ENCODE assay signal across 8 mouse cellular contexts in the genomic region with DNA sequence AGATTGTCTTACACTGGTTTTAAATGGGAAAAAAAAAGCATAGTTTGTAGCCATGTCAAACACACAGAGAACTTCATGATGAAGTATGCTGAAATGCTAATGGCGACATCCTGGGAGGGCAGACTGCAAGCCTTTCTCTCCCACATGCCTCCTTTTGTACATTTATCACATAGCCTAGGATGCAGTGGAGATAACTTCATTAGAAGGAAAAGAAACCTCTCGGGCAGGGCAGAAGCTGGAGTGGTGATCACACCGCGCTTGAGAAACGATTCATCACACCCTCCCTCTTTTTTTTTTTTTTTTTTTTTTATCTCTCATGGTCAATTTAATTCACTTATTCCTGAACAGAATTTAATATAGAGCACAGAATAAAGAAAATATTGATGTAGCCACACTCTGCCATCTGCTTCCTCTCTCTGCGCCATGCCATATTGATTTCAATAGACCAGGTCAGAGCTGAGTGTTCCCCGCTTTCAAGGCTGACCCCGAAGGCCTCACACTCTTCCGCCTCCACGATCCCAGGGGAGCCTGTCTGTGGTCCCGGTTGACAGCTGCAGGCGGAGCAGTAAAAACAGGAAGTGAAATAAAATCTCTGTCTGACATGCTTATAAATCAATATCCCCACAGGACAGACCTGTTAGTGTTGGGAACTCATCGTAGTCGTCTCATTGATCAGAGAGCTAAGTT. TPM values are rescaled to one million over a fixed set of nuclear protein-coding genes. Genes with fewer than 3 reads are reported as not detected.
DNase-seq lines count a peak whose midpoint lies in the region; ATAC-seq and TF ChIP-seq lines count a peak whose summit lies in the region.

No protein-coding gene starts in this region.

- no peak for TF ChIP-seq POLR2A in cerebellum, adult 2 months (IDR thresholded peaks at IDR 0.05; ENCODE audit: borderline replicate concordance, insufficient read depth, low read length)

- H3K9ac ChIP-seq in midbrain, embryonic 11.5 days (ENCODE audit: low read length), result no peak overlapping the region
- H3K9ac ChIP-seq in midbrain, postnatal 0 days (replicated peaks; ENCODE audit: low read length, poor library complexity, severe bottlenecking), result no peak overlapping the region
- no peak overlapping the region for H3K9ac ChIP-seq in hindbrain, embryonic 12.5 days
- H3K9ac ChIP-seq in forebrain, embryonic 14.5 days (ENCODE audit: low read length), result no peak overlapping the region

- ATAC-seq in midbrain, embryonic 11.5 days (ENCODE audit: low FRiP score), result peak; percentile 74
- ATAC-seq in midbrain, postnatal 0 days (ENCODE audit: low FRiP score), result no peak
- ATAC-seq in hindbrain, embryonic 12.5 days (ENCODE audit: low FRiP score), result peak; percentile 78
- no peak for ATAC-seq in forebrain, embryonic 14.5 days

- H3K27me3 ChIP-seq in midbrain, embryonic 11.5 days (ENCODE audit: control insufficient read depth, insufficient read depth, low read length), result no peaks in the 10 kb centered on the region
- H3K27me3 ChIP-seq in midbrain, postnatal 0 days (ENCODE audit: insufficient read depth, low read length), result no peaks in the 10 kb centered on the region
- no peaks in the 10 kb centered on the region for H3K27me3 ChIP-seq in hindbrain, embryonic 12.5 days
- no peaks in the 10 kb centered on the region for H3K27me3 ChIP-seq in forebrain, embryonic 14.5 days (replicated peaks; ENCODE audit: control insufficient read depth, insufficient read depth, low read length)
- no peaks in the 10 kb centered on the region for H3K27me3 ChIP-seq in cerebellum, adult 2 months (ENCODE audit: control insufficient read depth, insufficient read depth, low read length)

- no peak for TF ChIP-seq CTCF in midbrain, postnatal 0 days (IDR thresholded peaks at IDR 0.05)
- TF ChIP-seq CTCF in cerebellum, adult 2 months (IDR thresholded peaks at IDR 0.05; ENCODE audit: borderline replicate concordance, insufficient read depth, low read depth, low read length), result no peak

- no peaks in the 10 kb centered on the region for H3K4me1 ChIP-seq in midbrain, embryonic 11.5 days (ENCODE audit: control insufficient read depth, insufficient read depth, low read length)
- H3K4me1 ChIP-seq in midbrain, postnatal 0 days (ENCODE audit: insufficient read depth, low read length), result no peaks in the 10 kb centered on the region
- H3K4me1 ChIP-seq in hindbrain, embryonic 12.5 days, result no peaks in the 10 kb centered on the region
- H3K4me1 ChIP-seq in forebrain, embryonic 14.5 days (ENCODE audit: control insufficient read depth, insufficient read depth, low read length), result no peaks in the 10 kb centered on the region
- H3K4me1 ChIP-seq in cerebellum, adult 2 months (ENCODE audit: control insufficient read depth, insufficient read depth, low read length), result no peaks in the 10 kb centered on the region

- no peaks in the 10 kb centered on the region for H3K36me3 ChIP-seq in midbrain, embryonic 11.5 days (ENCODE audit: control insufficient read depth, insufficient read depth, low read length)
- H3K36me3 ChIP-seq in midbrain, postnatal 0 days (ENCODE audit: insufficient read depth, low read length), result no peaks in the 10 kb centered on the region
- no peaks in the 10 kb centered on the region for H3K36me3 ChIP-seq in hindbrain, embryonic 12.5 days
- no peaks in the 10 kb centered on the region for H3K36me3 ChIP-seq in forebrain, embryonic 14.5 days (ENCODE audit: control insufficient read depth, insufficient read depth, low read length)

- WGBS in midbrain, embryonic 11.5 days, result 69% methylated on average over 14 of the region's 14 CpGs
- WGBS in midbrain, postnatal 0 days, result 57% methylated on average over 14 of the region's 14 CpGs
- WGBS in hindbrain, embryonic 12.5 days, result 28% methylated on average over 14 of the region's 14 CpGs
- 81% methylated on average over 14 of the region's 14 CpGs for WGBS in forebrain, embryonic 14.5 days
- WGBS in cerebellum, adult 2 months, result 36% methylated on average over 14 of the region's 14 CpGs

- H3K27ac ChIP-seq in midbrain, embryonic 11.5 days (ENCODE audit: low read depth, low read length), result no peak overlapping the region
- H3K27ac ChIP-seq in midbrain, postnatal 0 days (ENCODE audit: low read depth, low read length), result no peak overlapping the region
- no peak overlapping the region for H3K27ac ChIP-seq in hindbrain, embryonic 12.5 days
- H3K27ac ChIP-seq in forebrain, embryonic 14.5 days (ENCODE audit: low read depth, low read length), result no peak overlapping the region
- no peak overlapping the region for H3K27ac ChIP-seq in cerebellum, adult 2 months (ENCODE audit: insufficient read depth, low read length)

- no peak for DNase-seq in midbrain, embryonic 11.5 days (ENCODE audit: low spot score, missing footprints)
- no peak for DNase-seq in midbrain, postnatal 0 days (ENCODE audit: low spot score)
- peak; percentile 50 for DNase-seq in lung, postnatal 36 days
- DNase-seq in spleen, postnatal 36 days (ENCODE audit: low spot score in 2 of 2), result peak; percentile 82 to 83
- no peak for DNase-seq in forebrain, embryonic 14.5 days (ENCODE audit: low spot score)
- no peak for DNase-seq in thymus, postnatal 10 days (ENCODE audit: low spot score in 2 of 2)
- DNase-seq in cerebellum, adult 2 months, result no peak

- H3K9me3 ChIP-seq in midbrain, embryonic 11.5 days (ENCODE audit: control insufficient read depth, low read length), result no peaks in the 10 kb centered on the region
- H3K9me3 ChIP-seq in midbrain, postnatal 0 days (ENCODE audit: low read length), result no peaks in the 10 kb centered on the region
- H3K9me3 ChIP-seq in hindbrain, embryonic 12.5 days (replicated peaks), result no peaks in the 10 kb centered on the region
- H3K9me3 ChIP-seq in forebrain, embryonic 14.5 days (replicated peaks; ENCODE audit: control insufficient read depth, low read length), result no peaks in the 10 kb centered on the region

- H3K4me3 ChIP-seq in midbrain, embryonic 11.5 days (ENCODE audit: low read depth, low read length), result no peak overlapping the region
- H3K4me3 ChIP-seq in midbrain, postnatal 0 days (ENCODE audit: low read depth, low read length), result no peak overlapping the region
- no peak overlapping the region for H3K4me3 ChIP-seq in hindbrain, embryonic 12.5 days
- no peak overlapping the region for H3K4me3 ChIP-seq in forebrain, embryonic 14.5 days (ENCODE audit: low read depth, low read length)
- H3K4me3 ChIP-seq in cerebellum, adult 2 months (replicated peaks; ENCODE audit: insufficient read depth, low read depth, low read length), result no peak overlapping the region

- H3K4me2 ChIP-seq in midbrain, embryonic 11.5 days, result no peak overlapping the region
- no peak overlapping the region for H3K4me2 ChIP-seq in midbrain, postnatal 0 days (ENCODE audit: low read depth, low read length, poor library complexity, severe bottlenecking)
- peak overlapping the region; percentile 33; the same call in 1 of the 2 replicates for H3K4me2 ChIP-seq in hindbrain, embryonic 12.5 days (replicated peaks)
- no peak overlapping the region for H3K4me2 ChIP-seq in forebrain, embryonic 14.5 days (ENCODE audit: low read length)

RNA-seq across cellular contexts. Expression of gene Zfp622, which starts 32.0 kb away (rescaled TPM):
- 30.6 and 33.1 TPM in 2 replicates for polyA plus RNA-seq in midbrain, embryonic 11.5 days (2014; fragmentation: Nextera tagmentation; extraction: Ambion mirVana)
- total RNA-seq in midbrain, postnatal 0 days (2014; rRNA removed), result 35.6 and 37.2 TPM in 2 replicates
- polyA plus RNA-seq in midbrain, postnatal 0 days (2015; fragmentation: Nextera tagmentation; extraction: Ambion mirVana), result 28.6 and 33.9 TPM in 2 replicates
- 38.4 and 44.3 TPM in 2 replicates for polyA plus RNA-seq in hindbrain, embryonic 12.5 days (2016; fragmentation: Nextera tagmentation; extraction: Ambion mirVana)
- polyA plus RNA-seq in forebrain, embryonic 14.5 days (2014; fragmentation: Nextera tagmentation; extraction: Ambion mirVana), result 24.6 and 29.9 TPM in 2 replicates
- polyA plus RNA-seq in cerebellum, adult 2 months (2012; rRNA removed), result 29.7 and 30.3 TPM in 2 replicates

Comparison
In these comparisons a context has a peak if more than half of its experiments do, and no peak if none do; other contexts are left out.
1. ATAC-seq: peak in midbrain, embryonic 11.5 days (single experiment) and hindbrain, embryonic 12.5 days (single experiment); none in midbrain, postnatal 0 days (single experiment) and forebrain, embryonic 14.5 days (single experiment).
2. DNase-seq: peak in lung, postnatal 36 days (single experiment) and spleen, postnatal 36 days (2 of 2); none in midbrain, embryonic 11.5 days (single experiment), midbrain, postnatal 0 days (single experiment), forebrain, embryonic 14.5 days (single experiment), thymus, postnatal 10 days (0 of 2) and cerebellum, adult 2 months (0 of 2).